Mouse (Mus musculus): Measurements from ENCODE around the gene Afap1l2. TPM values are rescaled to one million over a fixed set of nuclear protein-coding genes. Genes with fewer than 3 reads are reported as not detected.

Gene Afap1l2
- polyA plus RNA-seq, 1 experiment from 2014 or later = 8.9 TPM

DNA sequence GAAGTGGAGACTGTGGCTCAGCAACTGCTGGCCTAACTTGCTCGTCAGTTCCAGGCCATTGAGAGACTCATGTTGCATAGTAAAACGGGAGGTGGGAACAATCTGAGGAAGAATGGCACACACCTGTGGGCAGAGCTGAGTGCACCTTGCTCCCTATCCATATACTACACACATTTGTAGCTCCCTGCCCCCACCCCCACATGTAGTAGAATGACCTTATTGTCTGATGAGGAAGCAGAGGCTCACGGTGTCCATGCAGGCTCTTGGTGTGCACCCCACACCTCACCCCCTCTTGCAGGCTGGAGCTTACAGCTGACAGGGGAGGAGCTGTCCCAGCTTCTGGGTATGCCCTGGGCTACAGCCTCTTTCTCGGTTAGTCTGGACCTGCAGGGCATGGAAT lies 140.3 kb downstream of the Afap1l2 start:
- WGBS = 57% methylated on average over 4 of the region's 4 CpGs
- Histone ChIP-seq H3K9me3 (ENCODE audit: control insufficient read depth, low read length) (no peaks in the 10 kb centered on the region), H3K4me2 (ENCODE audit: low read length) (no peak overlapping the region), H3K4me1 (replicated peaks; ENCODE audit: control insufficient read depth, insufficient read depth, low read length) (no peaks in the 10 kb centered on the region), H3K4me3 (replicated peaks; ENCODE audit: low read length) (no peak overlapping the region), H3K27me3 (replicated peaks; ENCODE audit: control insufficient read depth, insufficient read depth, low read length) (peaks cover 13% of the 10 kb centered on the region), H3K9ac (replicated peaks; ENCODE audit: low read depth, low read length) (no peak overlapping the region), H3K36me3 (ENCODE audit: control insufficient read depth, insufficient read depth) (no peaks in the 10 kb centered on the region), H3K27ac (ENCODE audit: low read length) (no peak overlapping the region)
- ATAC-seq = no peak

Other genes starting within 250 kb of the Afap1l2 start
- 28.4 and 35.2 TPM in 2 replicates for gene Ccdc186, start 186.0 kb downstream of the Afap1l2 start, polyA plus RNA-seq (2015; fragmentation: Nextera tagmentation; extraction: Ambion mirVana)
- 0.75 and 1.0 TPM in 2 replicates for gene Tdrd1, start 182.0 kb downstream of the Afap1l2 start, polyA plus RNA-seq (2015; fragmentation: Nextera tagmentation; extraction: Ambion mirVana)
- 0.34 and 0.35 TPM in 2 replicates for gene Vwa2, start 134.0 kb downstream of the Afap1l2 start, polyA plus RNA-seq (2015; fragmentation: Nextera tagmentation; extraction: Ambion mirVana)